Mouse (Mus musculus): Measurements from ENCODE around the gene Rnf214.

The Rnf214 gene

DNA sequence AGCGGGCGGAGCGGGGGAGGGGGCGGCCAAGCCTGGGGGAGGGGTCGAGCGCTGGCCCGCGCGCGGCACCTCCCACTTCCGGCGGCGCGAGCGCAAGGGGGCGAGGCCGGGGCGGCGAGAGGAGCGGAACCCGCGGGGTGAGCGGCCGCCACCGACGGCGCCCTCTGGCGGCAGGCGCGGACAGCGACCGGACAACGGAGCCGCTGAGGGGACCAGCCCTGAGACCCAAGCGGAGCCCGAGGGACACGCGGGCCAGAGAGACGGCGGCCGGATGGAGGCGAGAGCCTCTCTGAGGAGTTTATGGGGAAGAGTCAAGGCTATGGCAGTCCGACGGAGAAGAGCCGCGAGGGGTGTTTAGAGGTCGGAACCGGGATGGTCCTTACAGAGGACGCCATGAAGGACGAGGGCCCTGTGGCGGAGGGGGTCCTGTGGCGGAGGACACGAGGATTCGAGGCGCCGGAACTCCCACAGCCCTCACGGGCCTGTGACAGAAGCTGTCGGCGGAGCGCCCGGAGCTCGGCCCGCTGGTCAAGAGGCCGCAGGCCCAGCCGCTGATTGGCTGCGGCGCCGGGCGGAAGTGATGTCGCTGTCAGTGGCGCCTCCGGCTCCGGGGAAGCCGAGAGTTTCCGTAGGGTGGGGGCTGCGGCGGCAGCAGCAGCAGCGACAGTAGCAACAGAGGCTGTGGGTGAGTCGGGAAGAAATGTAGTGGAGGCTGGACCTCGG, at the start of gene Rnf214, which contains the start of gene Pcsk7:
Rnf214 (minus strand) TSS at position 557 of the 723 bp plus-strand sequence.
Pcsk7 (plus strand) TSS at position 143 of the 723 bp plus-strand sequence.
- DNase-seq (ENCODE audit: low spot score) = peak; percentile 80

DNA sequence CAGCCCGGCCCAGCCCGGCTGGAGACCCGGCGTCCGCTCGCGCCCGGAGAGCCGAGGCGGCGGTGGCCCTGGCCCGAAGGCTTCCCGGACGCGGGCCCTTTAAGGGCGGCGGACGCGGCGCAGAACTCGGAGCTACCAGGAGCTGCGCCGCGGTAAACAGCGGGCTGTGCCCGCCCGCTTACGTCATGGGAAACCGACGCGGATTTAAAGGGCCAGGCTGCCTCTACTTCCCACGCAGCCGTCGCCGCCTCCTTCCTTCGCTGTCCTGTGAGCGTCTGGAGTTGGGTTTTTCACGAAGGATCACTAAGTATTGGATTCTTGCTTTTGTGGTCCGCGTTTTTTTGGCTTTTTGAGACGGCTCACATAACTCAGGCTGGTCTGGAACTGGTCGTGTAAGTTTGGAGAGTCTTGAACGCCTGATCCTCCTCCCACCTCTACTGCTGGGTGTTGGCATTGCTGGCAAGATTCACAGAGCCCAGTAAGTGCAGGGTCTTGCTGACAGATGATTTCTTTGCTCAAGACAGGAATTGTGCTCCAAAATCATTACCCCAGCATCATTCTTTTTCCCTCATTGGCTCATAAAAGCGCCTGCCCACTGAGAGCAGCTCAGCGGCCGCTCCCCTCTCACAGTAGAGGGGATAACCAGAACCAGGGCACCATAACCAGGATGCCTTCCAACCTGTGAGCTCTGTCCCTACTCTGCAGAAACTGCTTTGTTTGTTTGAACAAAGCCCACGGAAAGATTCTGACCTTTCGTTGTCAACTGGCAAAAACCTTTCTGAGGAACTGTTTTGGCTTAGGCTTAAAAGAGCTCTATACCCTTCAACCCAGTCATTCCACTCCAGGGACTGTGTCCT, 48.6 kb upstream of the Rnf214 start, which contains the start of gene Sidt2:
Sidt2 (minus strand) TSS at position 152 of the 857 bp plus-strand sequence.
- peak; percentile 77 for DNase-seq (ENCODE audit: low spot score)

- DNase-seq (ENCODE audit: low spot score) = peak; percentile 44
Measured at GRCm38 (mm10) chr9:45954294-45955106, 47.8 kb upstream of the Rnf214 start.

GRCm38 (mm10) chr9:45953511-45954293, 47.0 kb upstream of the Rnf214 start:
- DNase-seq (ENCODE audit: low spot score) = no peak

GRCm38 (mm10) chr9:45952890-45953289, 46.2 kb upstream of the Rnf214 start:
- no peak for DNase-seq (ENCODE audit: low spot score)

DNA sequence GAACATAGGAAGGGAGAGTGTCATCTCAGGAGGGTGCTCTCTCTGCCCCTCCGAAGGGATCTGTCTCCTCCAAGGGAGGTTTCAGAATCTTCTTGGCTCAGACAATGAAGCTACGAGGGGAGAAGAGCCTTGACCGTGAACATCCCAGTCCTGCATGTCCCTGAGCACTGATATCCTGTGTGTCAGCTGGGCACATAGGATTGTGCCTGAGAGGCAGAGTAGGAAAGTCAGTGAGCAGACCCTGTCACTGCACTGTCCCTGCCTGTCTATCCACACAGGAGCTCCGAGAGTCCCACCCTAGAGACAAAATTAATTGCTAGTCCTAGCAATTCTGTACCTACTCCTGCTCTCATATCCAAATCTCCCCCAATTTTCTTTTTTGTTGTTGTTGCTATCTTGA, 45.3 kb upstream of the Rnf214 start:
- no peak for DNase-seq (ENCODE audit: low spot score)

DNA sequence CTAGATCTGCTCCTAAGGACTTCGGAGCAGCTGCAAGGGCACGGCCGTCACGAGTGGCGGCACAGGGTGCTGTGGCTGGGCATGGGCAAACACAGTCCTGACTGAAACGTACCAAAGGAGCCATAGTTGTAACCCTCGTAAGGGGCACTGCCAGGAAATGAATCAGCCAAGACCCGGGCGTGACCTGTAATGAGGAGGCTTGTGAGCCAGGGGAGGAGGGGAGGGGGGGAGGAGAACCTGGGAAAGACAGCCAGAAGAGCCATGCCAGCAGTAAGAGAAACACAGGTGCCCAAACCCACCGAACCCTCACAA, 40.1 kb upstream of the Rnf214 start:
- no peak for DNase-seq (ENCODE audit: low spot score)

DNA sequence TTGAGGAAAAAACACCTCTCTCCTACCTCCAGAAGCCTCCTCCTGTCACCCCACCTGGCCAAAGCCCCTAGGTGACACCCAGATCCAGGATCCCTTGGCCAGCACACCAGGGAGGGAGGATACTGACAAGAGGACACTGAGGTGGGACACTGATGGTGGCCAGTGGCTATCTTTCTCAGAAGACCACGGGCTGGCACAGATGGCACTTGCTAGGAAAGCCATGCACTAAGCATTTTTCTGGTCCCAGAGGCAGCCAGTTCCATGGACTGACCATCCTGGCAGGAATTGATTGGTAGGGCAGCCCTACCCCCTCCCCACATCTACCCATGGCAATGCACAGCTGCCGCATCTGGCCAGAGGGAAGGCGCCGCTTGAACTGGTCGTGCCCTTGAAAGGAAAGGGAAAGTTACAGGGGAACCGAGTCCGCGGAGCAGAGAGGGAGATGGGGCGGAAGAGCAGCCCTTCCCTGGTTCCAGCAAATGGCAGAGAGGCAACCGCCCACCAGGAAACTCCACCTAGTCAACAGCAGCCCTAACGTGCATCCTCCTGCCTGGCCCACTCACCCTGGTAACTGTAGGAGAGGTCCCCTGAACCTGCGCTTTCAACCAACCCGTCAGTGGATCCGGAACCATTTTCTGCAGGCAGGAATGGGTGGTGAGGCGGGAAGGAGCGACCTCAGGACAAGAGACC, 39.6 kb upstream of the Rnf214 start:
- DNase-seq (ENCODE audit: low spot score) = no peak

- no peak for DNase-seq (ENCODE audit: low spot score)
Measured at GRCm38 (mm10) chr9:45945721-45946120, 39.0 kb upstream of the Rnf214 start.

- DNase-seq (ENCODE audit: low spot score) = no peak
Measured at GRCm38 (mm10) chr9:45944506-45945400, 38.0 kb upstream of the Rnf214 start.

DNA sequence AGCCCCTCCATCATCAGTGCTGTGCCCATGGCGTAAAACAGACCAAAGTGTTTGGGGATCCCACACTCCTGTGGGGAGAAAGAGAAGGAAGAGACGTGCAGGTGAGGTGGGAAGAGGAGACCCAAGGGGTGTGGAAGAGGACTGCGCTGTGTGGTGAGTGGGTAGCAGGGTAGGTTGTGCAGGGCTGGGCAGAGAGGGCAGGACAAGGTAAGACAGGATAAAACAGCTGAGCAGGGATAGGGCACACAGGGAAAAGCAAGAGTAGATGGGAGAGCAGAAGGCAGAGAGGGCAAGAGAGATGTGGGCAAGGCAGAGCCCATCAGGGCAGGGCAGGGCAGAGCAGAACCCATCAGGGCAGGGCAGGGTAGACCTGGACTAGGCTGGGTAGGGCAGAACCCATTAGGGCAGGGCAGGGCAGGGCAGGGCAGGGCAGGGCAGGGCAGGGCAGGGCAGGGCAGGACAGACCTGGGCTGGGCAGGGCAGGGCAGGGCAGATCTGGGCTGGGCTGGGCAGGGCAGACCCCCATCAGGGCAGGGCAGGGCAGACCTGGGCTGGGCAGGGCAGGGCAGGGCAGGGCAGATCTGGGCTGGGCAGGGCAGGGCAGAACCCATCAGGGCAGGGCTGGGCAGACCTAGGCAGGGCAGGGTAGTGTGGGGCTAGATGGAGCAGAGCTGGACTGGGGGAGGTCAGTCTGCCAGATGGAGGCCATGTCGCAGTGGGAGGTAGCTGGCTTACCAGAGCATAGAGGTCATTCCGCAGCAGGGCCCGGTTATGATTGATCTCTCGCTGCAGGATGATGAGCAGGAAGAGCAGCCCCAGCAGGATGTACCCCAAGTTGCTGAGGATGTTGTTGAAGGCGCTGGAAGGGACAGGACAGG, 37.2 kb upstream of the Rnf214 start:
- no peak for DNase-seq (ENCODE audit: low spot score)

- DNase-seq (ENCODE audit: low spot score) = peak; percentile 35
Measured at GRCm38 (mm10) chr9:45942916-45943315, 36.2 kb upstream of the Rnf214 start.

DNA sequence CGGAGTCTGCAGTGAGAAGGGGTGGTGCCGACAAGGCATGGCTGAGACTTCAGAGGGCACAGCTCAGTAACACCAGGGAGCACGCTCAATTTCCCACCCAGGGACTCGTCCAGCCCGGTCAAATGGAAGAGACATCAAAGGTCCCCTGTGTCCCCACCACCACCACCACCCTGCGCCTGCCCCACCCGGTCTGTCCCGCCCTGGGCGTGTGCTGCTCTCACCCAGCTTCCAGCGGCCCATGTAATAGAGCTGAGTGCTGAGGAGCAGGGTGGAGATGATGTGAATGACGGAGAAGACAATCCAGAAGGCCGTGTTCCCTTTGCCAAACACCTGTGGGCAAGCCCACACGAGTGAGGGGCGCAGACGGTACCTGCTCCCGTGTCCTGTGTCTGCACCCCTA, 35.8 kb upstream of the Rnf214 start:
- no peak for DNase-seq (ENCODE audit: low spot score)

- DNase-seq (ENCODE audit: low spot score) = peak; percentile 50
Measured at GRCm38 (mm10) chr9:45941329-45941888, 34.7 kb upstream of the Rnf214 start.

- DNase-seq (ENCODE audit: low spot score) = no peak
Measured at GRCm38 (mm10) chr9:45939794-45940193, 33.1 kb upstream of the Rnf214 start.

DNA sequence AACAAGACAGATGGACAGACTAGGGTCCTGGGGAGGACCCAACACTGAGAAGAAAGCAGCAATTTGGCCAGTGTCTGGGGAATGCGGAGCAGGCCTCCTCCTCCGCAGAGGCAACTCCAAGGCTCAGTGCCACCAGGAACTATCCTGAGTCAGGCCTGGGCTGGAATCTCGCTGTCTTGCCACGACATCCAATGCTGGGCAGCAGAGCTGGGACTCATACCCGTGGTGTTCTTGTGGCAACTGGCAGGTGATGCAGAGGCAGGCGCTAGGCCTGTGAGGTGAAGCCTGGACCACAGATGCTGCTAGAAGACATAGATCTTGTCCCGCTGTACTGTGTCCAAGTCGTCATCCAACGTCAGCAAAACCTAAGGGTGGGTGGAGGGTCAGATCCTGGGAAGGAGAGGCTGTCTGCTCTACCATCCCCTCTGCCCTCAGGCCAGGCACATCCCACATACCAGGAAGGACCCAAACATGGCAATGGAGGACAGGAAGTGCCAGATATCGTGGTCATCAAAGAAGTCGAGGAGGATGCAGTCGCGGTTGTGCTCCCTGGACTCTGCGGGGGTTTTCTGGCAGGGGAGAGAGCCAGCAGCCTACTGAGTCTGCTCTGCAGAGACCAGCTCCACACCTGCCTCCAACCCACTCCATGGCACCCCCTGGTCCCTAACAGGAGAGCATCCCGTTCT, 32.4 kb upstream of the Rnf214 start:
- no peak for DNase-seq (ENCODE audit: low spot score)

DNA sequence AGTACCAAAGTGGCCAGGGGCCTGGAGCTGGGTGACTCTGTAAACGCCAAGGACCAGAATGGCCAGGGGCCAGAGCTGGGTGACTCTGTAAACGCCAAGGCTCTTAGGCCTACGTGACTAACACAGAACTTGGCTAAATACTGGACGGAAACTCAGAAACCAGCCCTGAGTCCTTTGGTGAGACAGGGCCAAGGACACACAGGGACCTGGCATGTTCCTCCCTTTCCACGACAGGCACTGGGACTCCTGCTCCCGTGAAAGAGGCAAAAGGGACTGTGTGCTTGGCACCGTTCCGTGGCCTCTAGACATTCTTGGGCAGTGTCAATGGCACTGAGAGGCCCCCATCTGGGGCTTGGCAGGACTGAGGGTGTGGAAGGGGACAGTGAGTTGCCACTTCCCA, 31.4 kb upstream of the Rnf214 start:
- DNase-seq (ENCODE audit: low spot score) = no peak

GRCm38 (mm10) chr9:45936883-45937282, 30.2 kb upstream of the Rnf214 start:
- DNase-seq (ENCODE audit: low spot score) = peak; percentile 49

Data from c-Kit-positive CD71-positive TER-119-positive erythroid progenitor cells, embryonic 14.5 days (primary cell).